Mouse (Mus musculus) heart, postnatal 36 days (tissue): ENCODE measurements around the gene Vmn1r32. TPM values are rescaled to one million over a fixed set of nuclear protein-coding genes. Genes with fewer than 3 reads are reported as not detected.

Source experiments
- DNase-seq, 2 experiments: peaks; one replicate each; pipeline ENCODE4 v3.0.0; 2021 to 2022
- intact Hi-C: fragments of 180-260 bp; cut with DNase I; formaldehyde crosslinking; loops from one replicate; pipeline ENCODE4 v1.15.1; 2025
- total RNA-seq, 2 experiments: library from RNA; stranded (reverse); gene quantifications; 2 replicates each; pipeline ENCODE4 v1.2.3; 2021

The Vmn1r32 gene
- total RNA-seq = not detected

DNA sequence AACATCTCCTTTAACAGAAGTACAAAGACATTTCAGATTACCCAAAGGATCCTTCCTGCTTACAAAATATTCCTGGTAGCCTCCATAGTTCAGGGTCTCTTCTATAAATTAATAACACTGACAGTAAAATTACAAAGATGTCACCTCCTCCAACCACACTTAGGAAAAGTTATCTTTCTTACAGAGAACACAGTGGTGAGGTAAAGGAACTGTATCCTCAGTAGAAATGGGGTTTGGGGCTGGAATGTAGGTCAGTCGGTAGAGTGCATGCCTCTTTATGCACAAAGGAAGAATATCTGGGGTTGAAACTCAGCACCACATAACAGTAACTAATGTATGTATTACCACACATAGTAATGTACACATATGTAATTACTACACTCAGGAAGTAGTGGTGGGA is at the start of gene Vmn1r32:
Gene Vmn1r32, minus strand, starts transcription at position 101 of the 400 bp plus-strand sequence.
- intact Hi-C loops = no loop called here
- no peak for DNase-seq

DNA sequence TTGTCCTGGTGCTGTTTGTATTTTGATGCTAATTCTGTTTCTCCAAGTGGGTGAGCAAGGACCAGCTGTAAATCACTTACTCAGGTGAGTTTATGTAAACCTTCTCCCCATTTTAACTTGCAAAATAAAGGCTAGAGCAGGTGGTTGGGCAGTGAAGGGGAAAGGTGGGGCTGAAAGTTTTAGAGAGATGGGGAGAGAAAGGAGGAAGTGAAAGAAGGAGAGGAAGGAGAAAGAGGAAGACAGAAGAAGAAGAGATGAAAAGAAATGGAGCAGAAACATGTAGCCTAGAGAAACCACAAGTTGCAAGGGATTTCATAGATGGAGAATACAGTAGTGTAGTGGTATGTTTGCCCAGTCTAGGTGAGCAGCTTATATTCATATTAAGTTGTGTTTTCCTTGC is 35.9 kb upstream of the Vmn1r32 start:
- no peak for DNase-seq
- intact Hi-C loops = no loop called here

DNA sequence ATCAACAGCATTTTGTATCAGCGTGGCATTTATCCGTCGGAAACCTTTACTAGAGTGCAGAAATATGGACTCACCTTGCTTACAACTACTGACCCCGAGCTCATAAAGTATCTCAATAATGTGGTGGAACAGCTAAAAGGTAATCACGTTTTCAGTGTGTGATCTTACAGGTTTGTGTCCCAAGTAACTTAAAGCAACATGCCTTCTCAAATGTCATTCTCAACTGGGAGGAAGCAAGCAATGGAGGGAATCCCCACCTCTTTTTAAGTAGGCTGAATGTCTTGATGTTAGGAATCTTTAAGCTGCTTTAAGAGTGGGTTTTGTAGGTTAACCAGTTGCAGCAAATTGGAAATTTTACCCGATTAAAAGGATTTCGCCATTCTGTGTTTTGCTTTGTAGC is 23.9 kb downstream of the Vmn1r32 start:
- DNase-seq = no peak
- intact Hi-C loops = loop anchor here (10.0 kb wide), 6 partner anchors 359 to 1491 kb away; partner anchors contain the start of genes Gadd45a, Gng12 and Smarcad1

DNA sequence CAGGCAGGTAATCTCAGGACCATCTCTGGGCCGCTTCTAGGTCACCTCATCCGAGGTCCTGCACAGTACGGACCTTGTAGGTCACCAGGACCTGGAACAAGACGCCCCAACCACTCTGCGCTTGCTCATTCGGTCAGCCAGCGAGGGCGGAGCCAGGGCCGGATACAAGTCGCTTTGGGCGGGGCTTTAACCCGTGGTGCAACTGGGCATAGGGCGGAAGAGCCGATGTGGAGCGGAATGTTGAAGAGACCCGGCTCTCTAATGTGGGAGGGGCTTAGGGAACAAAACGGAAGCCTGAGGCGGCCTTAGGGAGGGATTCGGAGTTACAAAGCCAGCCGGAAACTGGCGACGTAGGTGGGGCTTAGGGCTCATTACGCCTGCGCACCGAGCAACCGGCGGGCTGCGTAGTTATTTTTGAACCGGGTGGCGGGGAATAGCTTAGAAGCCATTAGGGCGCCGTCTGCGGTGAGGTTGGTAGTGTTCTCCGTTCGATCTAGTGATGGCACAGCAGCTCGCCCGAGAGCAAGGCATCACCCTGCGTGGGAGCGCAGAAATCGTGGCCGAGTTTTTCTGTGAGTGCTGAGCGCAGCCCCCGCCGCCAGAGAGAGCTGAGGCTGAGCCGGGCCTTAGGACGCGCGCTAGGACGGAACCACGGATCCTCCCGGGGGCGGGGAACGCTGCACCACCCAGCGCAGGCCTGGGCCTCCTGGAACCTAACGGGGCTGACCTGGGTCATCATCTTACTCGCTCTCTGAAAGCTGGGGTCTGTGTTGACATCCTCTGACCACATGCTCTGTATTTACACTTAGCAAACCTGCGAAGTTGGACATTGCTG is 24.7 kb downstream of the Vmn1r32 start, which contains the start of gene Mad2l1:
Gene Mad2l1, plus strand, starts transcription at position 363 of the 835 bp plus-strand sequence.
- DNase-seq = peak; percentile 95 to 97
- intact Hi-C loops = loop anchor here (10.0 kb wide), 6 partner anchors 360 to 1490 kb away; partner anchors contain the start of genes Gadd45a, Gng12 and Smarcad1

DNA sequence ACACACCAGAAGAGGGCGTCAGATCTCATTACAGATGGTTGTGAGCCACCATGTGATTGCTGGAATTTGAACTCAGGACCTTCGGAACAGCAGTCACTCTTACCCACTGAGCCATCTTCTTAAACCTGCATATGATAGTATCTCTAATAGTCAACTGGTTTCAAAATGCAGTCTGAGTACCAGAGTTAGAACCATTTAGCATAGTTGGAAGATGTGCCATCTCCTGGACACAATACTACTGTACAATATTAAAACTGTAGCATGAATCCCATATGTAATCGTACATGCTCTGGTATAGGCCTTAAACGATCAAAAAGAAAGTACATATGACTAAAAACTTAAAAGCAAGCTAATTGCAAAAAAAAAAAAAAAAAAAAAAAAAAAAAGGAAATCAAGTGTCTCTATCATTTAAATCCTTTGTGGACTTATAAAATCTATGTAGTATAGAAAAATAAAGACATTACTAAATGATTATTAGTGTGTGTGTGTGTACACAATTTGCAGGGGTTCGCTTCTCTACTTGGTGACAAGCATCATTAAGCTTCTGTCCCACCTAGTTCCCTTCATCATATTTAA is 25.4 kb downstream of the Vmn1r32 start:
- DNase-seq = peak in 1 of 2 experiments; percentile 1
- intact Hi-C loops = loop anchor here (10.0 kb wide), 6 partner anchors 360 to 1490 kb away; partner anchors contain the start of genes Gadd45a, Gng12 and Smarcad1

DNA sequence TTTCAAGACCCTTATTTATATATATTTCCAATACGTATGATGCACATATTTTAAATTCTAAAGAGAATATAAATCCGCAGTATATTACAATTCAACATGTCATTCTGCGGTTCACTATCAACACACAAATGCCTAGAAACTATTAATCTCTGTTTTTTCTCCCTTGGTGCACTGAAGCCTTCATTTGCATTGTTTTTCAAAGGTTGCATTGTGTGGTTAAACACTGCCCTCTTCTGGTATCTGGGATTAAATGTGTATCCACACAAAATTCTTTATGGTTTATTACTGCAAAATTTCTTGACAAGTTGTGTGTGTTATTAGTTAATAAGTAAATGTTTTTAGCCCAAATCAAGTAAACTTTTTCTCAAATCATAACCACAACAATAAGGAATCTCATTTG is 26.7 kb downstream of the Vmn1r32 start:
- intact Hi-C loops = loop anchor here (1.0 to 10.0 kb wide), 9 partner anchors 362 to 1488 kb away; partner anchors contain the start of genes Gadd45a, Gng12 and Smarcad1
- no peak for DNase-seq

DNA sequence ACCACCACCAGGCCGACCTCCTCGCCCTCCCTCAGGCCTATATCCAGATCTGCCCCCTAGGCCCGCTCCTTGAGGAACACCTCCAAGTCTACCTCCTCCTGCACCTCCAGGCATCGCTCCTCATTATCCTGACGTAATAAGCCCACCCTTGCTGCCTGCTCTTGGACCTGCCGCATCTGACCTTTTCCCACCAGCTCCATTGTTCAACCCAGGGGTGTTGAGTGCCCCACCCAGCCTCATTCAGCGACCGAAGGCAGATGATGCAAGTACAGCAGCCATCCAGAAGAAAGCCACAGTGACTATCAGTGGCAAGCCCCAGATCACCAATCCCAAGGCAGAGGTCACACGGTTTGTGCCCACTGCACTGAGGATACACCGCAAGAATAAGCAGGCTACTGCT is 31.5 kb downstream of the Vmn1r32 start:
- intact Hi-C loops = no loop called here
- DNase-seq = no peak

DNA sequence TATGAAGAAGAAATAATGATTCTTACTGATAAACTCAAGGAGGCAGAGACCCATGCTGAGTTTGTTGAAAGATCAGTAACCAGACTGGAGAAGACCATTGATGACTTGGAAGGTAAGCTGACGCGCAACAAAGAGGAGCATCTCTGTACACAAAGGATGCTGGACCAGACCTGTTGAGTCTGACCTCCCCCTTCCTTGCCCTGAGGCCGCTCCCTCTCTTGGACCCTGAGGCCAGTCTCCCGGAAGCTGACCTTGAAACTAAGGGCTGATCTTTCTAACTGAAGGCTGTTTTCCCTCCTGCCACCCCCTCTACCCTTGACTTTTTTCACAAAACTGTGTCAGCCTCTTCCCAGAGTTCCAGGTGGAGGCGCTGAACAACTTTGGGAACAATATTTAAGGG is 43.5 kb downstream of the Vmn1r32 start:
- intact Hi-C loops = no loop called here
- DNase-seq = no peak

Other genes starting within 250 kb of the Vmn1r32 start
- 1 to 10 TPM; 2.7 to 3.1 TPM for gene Mad2l1, start 24.7 kb downstream of the Vmn1r32 start, total RNA-seq
- gene Vmn1r33, start 58.2 kb upstream of the Vmn1r32 start, total RNA-seq = not detected
- gene Vmn1r34, start 83.8 kb upstream of the Vmn1r32 start, total RNA-seq = not detected
- gene Vmn1r35, start 125.8 kb upstream of the Vmn1r32 start, total RNA-seq = not detected
- gene Vmn1r36, start 159.1 kb upstream of the Vmn1r32 start, total RNA-seq = not detected
- not detected for gene Vmn1r37, start 169.3 kb upstream of the Vmn1r32 start, total RNA-seq
- not detected for gene Vmn1r38, start 222.5 kb upstream of the Vmn1r32 start, total RNA-seq